Mouse (Mus musculus) myocyte (in vitro differentiated cells): ENCODE measurements at regions not wholly inside any gene's neighbourhood (a gene's known extent, or its start where the extent isn't known, plus 50 kb on each side); places are given as distances from the start of the nearest gene placed in this dataset.

Experiments used
- H3K27me3 ChIP-seq: one replicate; pipeline ENCODE4 v1.6.1; 2011; ENCODE audit not compliant: control insufficient read depth, insufficient read depth, insufficient read length
- H3K36me3 ChIP-seq: one replicate; pipeline ENCODE4 v1.6.1; 2011; ENCODE audit not compliant: control insufficient read depth, insufficient read depth
- H3K4me2 ChIP-seq: one replicate; pipeline ENCODE4 v1.6.1; 2011; ENCODE audit warnings: low read depth, control low read depth
- H3K4me3 ChIP-seq: one replicate; pipeline ENCODE4 v1.5.1; 2011; ENCODE audit warnings: mild to moderate bottlenecking, control low read depth, moderate library complexity
- H3K79me2 ChIP-seq: one replicate; pipeline ENCODE4 v1.6.1; 2011; ENCODE audit not compliant: control insufficient read depth, insufficient read depth
- H3ac ChIP-seq: one replicate; pipeline ENCODE4 v1.6.1; 2011; ENCODE audit not compliant: control insufficient read depth, insufficient read length
- E2F4 ChIP-seq: IDR thresholded peaks from one replicate; pipeline ENCODE4 v1.6.1; 2011; ENCODE audit warnings: mild to moderate bottlenecking, control low read depth, moderate library complexity; ENCODE audit not compliant: insufficient read depth
- MAX ChIP-seq: IDR thresholded peaks from one replicate; pipeline ENCODE4 v1.6.1; 2011; ENCODE audit warnings: low read depth, mild to moderate bottlenecking, control low read depth
- MYOD1 ChIP-seq, 3 experiments: IDR thresholded peaks; one replicate each; pipeline ENCODE4 v1.6.1; 2011; ENCODE audit warnings: control low read depth in 2 of 3, low read depth in 2 of 3, mild to moderate bottlenecking in 2 of 3, moderate library complexity in 1 of 3; ENCODE audit not compliant: insufficient read length in 2 of 3, control insufficient read depth in 1 of 3
- MYOG ChIP-seq, 3 experiments: IDR thresholded peaks; one replicate each; pipeline ENCODE4 v1.6.1; 2011; ENCODE audit warnings: control low read depth in 2 of 3, low read depth in 2 of 3, mild to moderate bottlenecking in 2 of 3; ENCODE audit not compliant: insufficient read length in 2 of 3, control insufficient read depth in 1 of 3, insufficient read depth in 1 of 3
- POLR2AphosphoS2 ChIP-seq: IDR thresholded peaks from one replicate; pipeline ENCODE4 v1.6.1; 2011; ENCODE audit warnings: low read depth, control low read depth; ENCODE audit not compliant: insufficient read length
- REST ChIP-seq: IDR thresholded peaks from one replicate; pipeline ENCODE4 v1.6.1; 2011; ENCODE audit warnings: mild to moderate bottlenecking, control low read depth, moderate library complexity; ENCODE audit not compliant: insufficient read depth, insufficient read length
- SRF ChIP-seq: IDR thresholded peaks from one replicate; pipeline ENCODE4 v1.6.1; 2011; ENCODE audit warnings: low read depth; ENCODE audit not compliant: control insufficient read depth, insufficient read length
- TCF12 ChIP-seq: IDR thresholded peaks from one replicate; pipeline ENCODE4 v1.6.1; 2011; ENCODE audit warnings: mild to moderate bottlenecking, control low read depth; ENCODE audit not compliant: poor library complexity, insufficient read depth, severe bottlenecking
- TCF3 ChIP-seq: IDR thresholded peaks from one replicate; pipeline ENCODE4 v1.6.1; 2011; ENCODE audit warnings: low read depth, control low read depth; ENCODE audit not compliant: insufficient read length
- USF1 ChIP-seq: IDR thresholded peaks from one replicate; pipeline ENCODE4 v1.6.1; 2011; ENCODE audit warnings: low read depth, mild to moderate bottlenecking, control low read depth, moderate library complexity

- H3K4me2 ChIP-seq, result no peak overlapping the region
- no peaks in the 10 kb centered on the region for H3K36me3 ChIP-seq
- no peak overlapping the region for H3K4me3 ChIP-seq
- TF ChIP-seq USF1 (no peak), MYOG (IDR thresholded peaks at IDR 0.05; ENCODE audit: control insufficient read depth in 1 of 3, insufficient read depth in 1 of 3, insufficient read length in 2 of 3, low read depth in 2 of 3) (no peak), MYOD1 (IDR thresholded peaks at IDR 0.05; ENCODE audit: control insufficient read depth in 1 of 3, insufficient read length in 2 of 3, low read depth in 2 of 3) (no peak), TCF12 (no peak), TCF3 (no peak), MAX (no peak), E2F4 (no peak), REST (no peak), SRF (no peak), POLR2AphosphoS2 (no peak)
- no peak overlapping the region for H3ac ChIP-seq
- H3K79me2 ChIP-seq, result no peaks in the 10 kb centered on the region
- H3K27me3 ChIP-seq, result no peaks in the 10 kb centered on the region
Observed at GRCm38 (mm10) chr2:83340168-83340567, 304.1 kb upstream of the Zc3h15 start.
